Mouse (Mus musculus) liver (tissue): ENCODE data around the gene Samd4.

Experiments used
- DNase-seq: peaks from one replicate; pipeline ENCODE4 v3.0.0-alpha.2; 2020; ENCODE audit warnings: mixed read lengths

Gene Samd4

GRCm38 (mm10) chr14:47000786-47001761 is 118.4 kb downstream of the Samd4 start:
- DNase-seq, result no peak

- DNase-seq, result no peak
Measured at GRCm38 (mm10) chr14:47004161-47004560, 121.5 kb downstream of the Samd4 start.

GRCm38 (mm10) chr14:47011171-47012139 is 128.8 kb downstream of the Samd4 start:
- DNase-seq, result no peak

GRCm38 (mm10) chr14:47015618-47016017 is 133.0 kb downstream of the Samd4 start:
- DNase-seq, result no peak

GRCm38 (mm10) chr14:47017658-47018057 is 135.0 kb downstream of the Samd4 start:
- no peak for DNase-seq

- DNase-seq, result no peak
Measured at GRCm38 (mm10) chr14:47020886-47021285, 138.2 kb downstream of the Samd4 start.

GRCm38 (mm10) chr14:47023529-47023928 is 140.9 kb downstream of the Samd4 start:
- DNase-seq, result no peak

- no peak for DNase-seq
Measured at GRCm38 (mm10) chr14:47027431-47028118, 144.9 kb downstream of the Samd4 start.

GRCm38 (mm10) chr14:47031542-47031941 is 148.9 kb downstream of the Samd4 start:
- DNase-seq, result no peak

GRCm38 (mm10) chr14:47032140-47032539 is 149.5 kb downstream of the Samd4 start:
- DNase-seq, result no peak

GRCm38 (mm10) chr14:47033423-47033822 is 150.8 kb downstream of the Samd4 start:
- no peak for DNase-seq

GRCm38 (mm10) chr14:47041699-47042098 is 159.0 kb downstream of the Samd4 start:
- DNase-seq, result no peak

GRCm38 (mm10) chr14:47049051-47049450 is 166.4 kb downstream of the Samd4 start:
- no peak for DNase-seq

GRCm38 (mm10) chr14:47051743-47052610 is 169.3 kb downstream of the Samd4 start:
- no peak for DNase-seq

- DNase-seq, result no peak
Measured at GRCm38 (mm10) chr14:47053101-47053500, 170.4 kb downstream of the Samd4 start.

GRCm38 (mm10) chr14:47053824-47054223 is 171.2 kb downstream of the Samd4 start:
- DNase-seq, result no peak

GRCm38 (mm10) chr14:47058969-47059368 is 176.3 kb downstream of the Samd4 start:
- DNase-seq, result no peak

- no peak for DNase-seq
Measured at GRCm38 (mm10) chr14:47065067-47065466, 182.4 kb downstream of the Samd4 start.

- DNase-seq, result no peak
Measured at GRCm38 (mm10) chr14:47066901-47067300, 184.2 kb downstream of the Samd4 start.

GRCm38 (mm10) chr14:47074045-47074666 is 191.5 kb downstream of the Samd4 start:
- peak; percentile 24 for DNase-seq
